Comparison of ENCODE assay signal across 10 mouse cellular contexts in genomic region chr9:32515894-32516686, GRCm38 (mm10). TPM values are rescaled to one million over a fixed set of nuclear protein-coding genes. Genes with fewer than 3 reads are reported as not detected.
DNase-seq lines count a peak whose midpoint lies in the region; ATAC-seq and TF ChIP-seq lines count a peak whose summit lies in the region.
"Had no signal": no experiment of that assay in that cellular context is flagged by ENCODE, and none has a peak within 500 bp of the region (broad histone marks: within the 10 kb centered on the region; RNA-seq: fewer than 3 reads in every experiment).

No protein-coding gene starts in this region.

- no peak for TF ChIP-seq EP300 in MEL (IDR thresholded peaks at IDR 0.05; ENCODE audit: low read depth in 1 of 2, low read length in 2 of 2)

- H3K27me3 ChIP-seq in heart, embryonic 15.5 days, result no peaks in the 10 kb centered on the region
- no peaks in the 10 kb centered on the region for H3K27me3 ChIP-seq in heart, embryonic 11.5 days (ENCODE audit: control insufficient read depth, insufficient read depth, low read length)
- no peaks in the 10 kb centered on the region for H3K27me3 ChIP-seq in MEL (ENCODE audit: control insufficient read depth in 1 of 2, insufficient read depth in 2 of 2, low read length in 2 of 2)
- no peaks in the 10 kb centered on the region for H3K27me3 ChIP-seq in liver, adult 2 months (ENCODE audit: control insufficient read depth, insufficient read depth, low read length)
- no peaks in the 10 kb centered on the region for H3K27me3 ChIP-seq in forebrain, embryonic 12.5 days
- H3K27me3 ChIP-seq: neural tube, embryonic 12.5 days had no signal

- TF ChIP-seq RAD21 in MEL (IDR thresholded peaks at IDR 0.05; ENCODE audit: low read depth, low read length), result no peak

- ATAC-seq in heart, embryonic 15.5 days (replicated peaks; ENCODE audit: insufficient number of reproducible peaks, insufficient read depth, low FRiP score, low read depth), result no peak
- ATAC-seq in heart, embryonic 11.5 days (replicated peaks; ENCODE audit: insufficient number of reproducible peaks, low FRiP score, low TSS enrichment), result no peak
- ATAC-seq in forebrain, embryonic 12.5 days (ENCODE audit: low FRiP score), result no peak
- ATAC-seq: intestine, postnatal 0 days had no signal

- peaks cover 36% of the 10 kb centered on the region for H3K4me1 ChIP-seq in heart, embryonic 15.5 days (replicated peaks)
- peaks cover 32% of the 10 kb centered on the region for H3K4me1 ChIP-seq in heart, embryonic 11.5 days (ENCODE audit: control insufficient read depth, insufficient read depth, low read length)
- peaks cover 25 to 51% of the 10 kb centered on the region in 2 experiments for H3K4me1 ChIP-seq in MEL (ENCODE audit: control insufficient read depth in 1 of 2, insufficient read depth in 2 of 2, low read length in 2 of 2)
- peaks cover 6% of the 10 kb centered on the region for H3K4me1 ChIP-seq in liver, adult 2 months (ENCODE audit: control insufficient read depth, insufficient read depth, low read length)
- peaks cover 6% of the 10 kb centered on the region for H3K4me1 ChIP-seq in forebrain, embryonic 12.5 days
- H3K4me1 ChIP-seq: neural tube, embryonic 12.5 days had no signal

- no peak for TF ChIP-seq POLR2A in MEL (IDR thresholded peaks at IDR 0.05; ENCODE audit: control insufficient read depth in 1 of 2, insufficient read depth in 1 of 2, low read depth in 1 of 2, low read length in 2 of 2, poor library complexity in 1 of 2)
- no peak for TF ChIP-seq POLR2A in liver, adult 2 months (IDR thresholded peaks at IDR 0.05; ENCODE audit: extremely low read depth, insufficient read depth, low read length)

- H3K36me3 ChIP-seq in heart, embryonic 15.5 days, result no peaks in the 10 kb centered on the region
- H3K36me3 ChIP-seq in heart, embryonic 11.5 days (ENCODE audit: control insufficient read depth, insufficient read depth, low read length), result no peaks in the 10 kb centered on the region
- H3K36me3 ChIP-seq in MEL (ENCODE audit: control insufficient read depth in 1 of 2, insufficient read depth in 2 of 2, low read length in 2 of 2), result peaks cover 0 to 50% of the 10 kb centered on the region in 2 experiments; a peak in 2 of 4 replicates
- H3K36me3 ChIP-seq in liver, adult 2 months (ENCODE audit: control insufficient read depth, insufficient read depth, low read length), result no peaks in the 10 kb centered on the region
- H3K36me3 ChIP-seq in forebrain, embryonic 12.5 days (replicated peaks), result no peaks in the 10 kb centered on the region
- H3K36me3 ChIP-seq: neural tube, embryonic 12.5 days had no signal

- H3K4me3 ChIP-seq in heart, embryonic 15.5 days, result no peak overlapping the region
- H3K4me3 ChIP-seq in heart, embryonic 11.5 days (ENCODE audit: low read depth, low read length), result no peak overlapping the region
- H3K4me3 ChIP-seq in MEL (ENCODE audit: control insufficient read depth in 1 of 2, insufficient read depth in 1 of 2, low read depth in 2 of 2, low read length in 2 of 2), result no peak overlapping the region
- H3K4me3 ChIP-seq in liver, adult 2 months (ENCODE audit: insufficient read depth, low read depth, low read length), result no peak overlapping the region
- no peak overlapping the region for H3K4me3 ChIP-seq in forebrain, embryonic 12.5 days (replicated peaks)
- H3K4me3 ChIP-seq: neural tube, embryonic 12.5 days had no signal

- peak overlapping the region; percentile 63 for H3K27ac ChIP-seq in heart, embryonic 15.5 days
- H3K27ac ChIP-seq in heart, embryonic 11.5 days (ENCODE audit: low read depth, low read length), result no peak overlapping the region
- peak overlapping the region; percentile 22; the same call in 1 of the 2 replicates for H3K27ac ChIP-seq in MEL (ENCODE audit: control insufficient read depth, low read depth, low read length)
- peak overlapping the region; percentile 83 for H3K27ac ChIP-seq in liver, adult 2 months (replicated peaks; ENCODE audit: insufficient read depth, low read depth, low read length)
- H3K27ac ChIP-seq in forebrain, embryonic 12.5 days, result no peak overlapping the region
- H3K27ac ChIP-seq: neural tube, embryonic 12.5 days had no signal

- H3K9ac ChIP-seq in heart, embryonic 15.5 days, result no peak overlapping the region
- H3K9ac ChIP-seq in heart, embryonic 11.5 days (ENCODE audit: low read depth, low read length), result no peak overlapping the region
- no peak overlapping the region for H3K9ac ChIP-seq in MEL (ENCODE audit: control insufficient read depth, low read depth, low read length, poor library complexity, severe bottlenecking)
- H3K9ac ChIP-seq in liver, adult 2 months (ENCODE audit: low read depth, low read length), result no peak overlapping the region
- H3K9ac ChIP-seq in forebrain, embryonic 12.5 days, result no peak overlapping the region
- H3K9ac ChIP-seq: neural tube, embryonic 12.5 days had no signal

- no peak overlapping the region for H3K4me2 ChIP-seq in heart, embryonic 15.5 days
- no peak overlapping the region for H3K4me2 ChIP-seq in heart, embryonic 11.5 days
- H3K4me2 ChIP-seq in forebrain, embryonic 12.5 days, result no peak overlapping the region
- H3K4me2 ChIP-seq: neural tube, embryonic 12.5 days had no signal

- H3K79me2 ChIP-seq in MEL (ENCODE audit: control insufficient read depth, insufficient read depth, low read length, poor library complexity), result peaks cover 35% of the 10 kb centered on the region
- no peaks in the 10 kb centered on the region for H3K79me2 ChIP-seq in liver, adult 2 months (ENCODE audit: control insufficient read depth, insufficient read depth, low read length)

- 65% methylated on average over 10 of the region's 10 CpGs for WGBS in heart, embryonic 15.5 days
- WGBS in heart, embryonic 11.5 days (ENCODE audit: insufficient replicate concordance), result 74% methylated on average over 10 of the region's 10 CpGs
- 59% methylated on average over 10 of the region's 10 CpGs for WGBS in liver, adult 2 months
- WGBS in forebrain, embryonic 12.5 days, result 80% methylated on average over 10 of the region's 10 CpGs

- peak; percentile 43 for DNase-seq in MEL (ENCODE audit: low read depth, low spot score)
- DNase-seq in liver, adult 2 months (ENCODE audit: extremely low read depth, low read depth, low spot score), result no peak
- peak; percentile 28 for DNase-seq in retina, postnatal 1 day
- DNase-seq in left cerebral cortex, adult 9 months (ENCODE audit: low spot score in 2 of 2), result no peak
- DNase-seq in cerebellum, postnatal 10 days, result no peak

- no peak for TF ChIP-seq CTCF in MEL (IDR thresholded peaks at IDR 0.05 in 2 of 3, conservative IDR thresholded peaks at IDR 0.05 in 1 of 3; ENCODE audit: control insufficient read depth in 1 of 3, insufficient read depth in 1 of 3, low read depth in 2 of 3, low read length in 3 of 3, poor library complexity in 1 of 3, severe bottlenecking in 1 of 3)
- TF ChIP-seq CTCF in liver, adult 2 months (IDR thresholded peaks at IDR 0.05; ENCODE audit: low read depth, low read length), result no peak

- H3K9me3 ChIP-seq in heart, embryonic 15.5 days (replicated peaks), result no peaks in the 10 kb centered on the region
- H3K9me3 ChIP-seq in heart, embryonic 11.5 days (replicated peaks; ENCODE audit: control insufficient read depth, low read length), result no peaks in the 10 kb centered on the region
- no peaks in the 10 kb centered on the region for H3K9me3 ChIP-seq in MEL (replicated peaks; ENCODE audit: insufficient read depth, low read length)
- no peaks in the 10 kb centered on the region for H3K9me3 ChIP-seq in forebrain, embryonic 12.5 days
- H3K9me3 ChIP-seq: neural tube, embryonic 12.5 days had no signal

TF ChIP-seq in MEL, 35 proteins besides CTCF, POLR2A, EP300 and RAD21:
- TF ChIP-seq MYB (IDR thresholded peaks at IDR 0.05; ENCODE audit: low read depth, low read length), result peak; percentile 49; the same call in 1 of the 2 replicates
- TF ChIP-seq BHLHE40 (IDR thresholded peaks at IDR 0.05; ENCODE audit: borderline replicate concordance, low read depth, low read length), result no peak
- TF ChIP-seq SIN3A (IDR thresholded peaks at IDR 0.05; ENCODE audit: low read length), result no peak
- no peak for TF ChIP-seq JUND (IDR thresholded peaks at IDR 0.05; ENCODE audit: low read depth, low read length)
- TF ChIP-seq HCFC1 (IDR thresholded peaks at IDR 0.05; ENCODE audit: low read depth, low read length), result no peak
- no peak for TF ChIP-seq RCOR1 (IDR thresholded peaks at IDR 0.05; ENCODE audit: low read depth, low read length)
- no peak for TF ChIP-seq MEF2A (IDR thresholded peaks at IDR 0.05; ENCODE audit: extremely low read depth, insufficient replicate concordance, low read depth, low read length, poor library complexity, severe bottlenecking)

RNA-seq across cellular contexts. Expression of gene Fli1, which starts 26.6 kb away (rescaled TPM):
- 20.6 and 21.8 TPM in 2 replicates for polyA plus RNA-seq in heart, embryonic 15.5 days (2015; fragmentation: Nextera tagmentation; extraction: Ambion mirVana)
- polyA plus RNA-seq in heart, embryonic 11.5 days (2014; fragmentation: Nextera tagmentation; extraction: Ambion mirVana), result 17.1 and 18.7 TPM in 2 replicates
- total RNA-seq in MEL (2012; rRNA removed), result 22.1 and 24.3 TPM in 2 replicates
- polyA plus RNA-seq in MEL (2012; ENCODE audit: insufficient read depth in 1 of 2, insufficient read length in 2 of 2, low read depth in 1 of 2, low replicate concordance in 2 of 2, missing spikeins in 1 of 2), result 100 to 1,000 TPM in 1 of 2 experiments, 10 to 100 TPM in 1; 13.8 to 171 TPM
- 3.0 and 4.2 TPM in 2 replicates for total RNA-seq in liver, adult 2 months (2014; rRNA removed)
- 1.1 and 1.6 TPM in 2 replicates for polyA plus RNA-seq in liver, adult 2 months (2012; rRNA removed)
- 9.4 and 9.8 TPM in 2 replicates for polyA plus RNA-seq in forebrain, embryonic 12.5 days (2016; fragmentation: Nextera tagmentation; extraction: Ambion mirVana)

Comparison
In these comparisons a context has a peak if more than half of its experiments do, and no peak if none do; other contexts are left out.
1. H3K27ac ChIP-seq: peak in heart, embryonic 15.5 days (single experiment), MEL (single experiment) and liver, adult 2 months (single experiment); none in heart, embryonic 11.5 days (single experiment) and forebrain, embryonic 12.5 days (single experiment).
2. DNase-seq: peak in MEL (single experiment) and retina, postnatal 1 day (single experiment); none in liver, adult 2 months (single experiment), left cerebral cortex, adult 9 months (0 of 2) and cerebellum, postnatal 10 days (0 of 2).